Mouse (Mus musculus) adipocyte (in vitro differentiated cells): ENCODE measurements around the gene Kif3a.
A peak's percentile ranks its signal among the peaks of the same experiment; 100 is the strongest.

ENCODE experiments used
- DNase-seq: peaks from one replicate; pipeline ENCODE4 v3.0.0-alpha.2; 2016; ENCODE audit warnings: low spot score

Kif3a gene

DNA sequence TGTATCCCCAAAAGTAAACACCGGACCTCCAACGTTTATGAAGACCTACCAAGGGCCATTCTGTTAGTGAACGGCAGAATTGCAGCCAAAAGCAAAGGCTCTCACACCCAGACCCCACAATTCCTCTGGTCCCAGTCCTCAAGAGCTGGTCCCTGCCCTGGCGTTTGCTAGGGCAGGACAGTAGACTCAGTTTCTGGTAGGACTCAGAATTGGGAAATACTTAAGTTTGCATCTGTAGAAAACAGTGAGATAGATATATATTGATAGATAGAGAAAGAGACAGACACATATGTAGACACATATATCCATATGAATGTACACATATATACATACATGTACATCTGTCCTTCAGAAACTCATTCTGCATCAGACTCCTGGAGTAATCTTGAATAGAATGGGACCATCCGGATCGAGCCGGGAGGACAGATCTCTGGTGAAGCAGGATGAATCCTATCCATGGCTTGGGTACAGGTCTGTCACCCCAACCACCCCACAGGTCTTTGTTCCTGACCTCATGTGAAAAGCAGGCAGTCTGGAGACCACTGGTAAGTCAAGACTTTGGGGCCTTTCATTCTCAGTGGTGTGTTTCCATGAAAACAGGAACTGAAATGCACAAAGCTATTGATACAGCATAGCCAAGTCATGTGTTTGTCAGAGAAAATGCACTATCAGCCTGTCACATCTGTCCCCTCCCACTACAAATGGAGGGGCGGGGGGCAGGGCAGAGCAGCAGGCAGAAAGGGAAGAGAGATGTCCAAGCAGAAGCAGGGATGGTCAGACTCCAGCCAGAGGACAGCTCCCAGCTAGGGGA lies 49.8 kb downstream of the Kif3a start:
- DNase-seq, result no peak

DNA sequence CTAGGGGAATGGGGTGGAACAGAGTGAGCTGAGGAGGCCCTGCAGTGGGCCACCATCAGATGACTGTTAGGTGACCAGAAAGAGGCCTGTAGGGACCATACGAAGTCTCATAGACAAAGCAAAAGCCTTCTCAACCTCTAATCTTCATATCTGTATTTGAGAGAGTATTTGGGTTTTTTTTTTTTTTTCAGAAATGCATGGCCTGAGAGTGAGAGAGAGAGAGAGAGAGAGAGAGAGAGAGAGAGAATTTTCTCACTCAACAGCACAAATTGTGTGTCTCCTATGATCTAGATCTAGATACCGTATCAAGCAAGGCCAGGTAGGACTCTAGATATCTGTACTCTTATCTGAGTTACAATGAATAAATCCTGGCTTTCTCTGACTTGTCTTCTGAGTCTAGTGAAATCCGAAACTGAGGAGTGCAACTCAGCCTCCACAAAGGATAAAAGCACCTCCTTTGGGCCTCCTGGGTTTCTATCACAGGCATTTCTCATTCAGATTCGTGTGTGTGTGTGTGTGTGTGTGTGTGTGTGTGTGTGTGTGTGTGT lies 50.5 kb downstream of the Kif3a start:
- DNase-seq, result no peak

DNA sequence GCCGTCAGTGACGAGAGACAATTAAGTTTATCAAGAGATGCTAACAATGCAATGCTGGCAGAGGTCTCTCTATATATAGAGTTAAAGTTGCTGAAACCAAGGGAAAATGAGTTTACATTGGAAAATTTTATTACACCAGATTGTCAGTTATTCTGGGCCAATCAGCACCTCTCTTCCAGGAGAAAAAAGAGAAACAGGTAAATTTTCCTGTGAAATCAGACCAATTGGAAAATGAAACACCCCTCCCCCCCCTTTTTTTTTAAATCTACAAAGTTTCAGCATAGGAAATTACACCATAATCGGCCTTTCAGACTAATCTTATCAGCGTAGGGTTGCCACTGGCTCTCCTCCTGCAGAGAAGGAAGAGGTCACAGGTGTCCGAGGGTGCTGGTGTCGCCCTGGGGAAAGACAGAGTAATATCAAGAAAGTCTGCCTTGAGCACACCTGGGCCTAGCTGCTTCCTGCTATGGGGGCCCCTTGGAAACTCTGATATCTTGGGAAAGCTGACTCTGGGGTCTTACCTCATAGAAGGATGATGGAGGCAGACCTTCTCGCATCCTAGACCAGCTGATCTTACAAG lies 51.5 kb downstream of the Kif3a start, which contains the start of gene Il4:
Gene Il4 (minus strand): TSS at position 51 of the 580 bp plus-strand sequence.
- DNase-seq, result no peak

DNA sequence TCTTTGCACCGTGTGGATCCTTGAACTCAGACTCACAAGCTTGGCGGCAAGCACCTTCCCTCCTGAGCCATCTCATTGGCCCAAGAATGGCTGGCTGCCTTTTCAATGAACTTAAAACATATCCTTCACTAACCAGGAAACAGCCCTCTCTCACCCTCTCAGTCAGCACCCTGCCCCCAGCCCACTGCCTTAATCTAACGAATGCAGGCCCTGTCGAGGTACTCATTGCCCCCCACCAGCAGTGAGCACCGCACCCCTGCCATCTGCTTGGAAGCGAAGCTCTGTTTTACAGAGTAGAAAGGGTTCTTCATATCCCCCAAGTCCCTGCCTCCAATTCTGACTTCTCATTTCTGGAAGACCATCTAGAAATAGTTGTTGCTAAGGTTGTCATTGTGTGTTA lies 52.2 kb downstream of the Kif3a start:
- no peak for DNase-seq

DNA sequence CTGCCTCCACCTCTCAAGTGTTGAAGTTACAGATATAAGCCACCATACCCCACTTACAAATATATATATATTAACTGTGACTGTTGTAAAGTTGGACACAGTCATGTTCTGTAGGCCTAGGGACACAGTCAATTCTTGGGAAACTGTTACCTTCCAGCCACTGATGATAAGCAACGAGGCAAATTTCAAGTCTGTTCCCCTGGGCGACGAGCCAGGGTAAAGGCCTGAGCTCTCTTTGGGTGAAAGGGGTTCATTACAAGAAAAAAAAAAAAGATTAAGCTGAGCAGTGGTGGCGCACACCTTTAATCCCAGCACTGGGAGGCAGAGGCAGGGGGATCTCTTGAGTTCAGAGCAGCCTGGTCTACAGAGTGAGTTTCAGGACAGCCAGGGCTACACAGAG lies 52.9 kb downstream of the Kif3a start:
- peak; percentile 66 for DNase-seq

DNA sequence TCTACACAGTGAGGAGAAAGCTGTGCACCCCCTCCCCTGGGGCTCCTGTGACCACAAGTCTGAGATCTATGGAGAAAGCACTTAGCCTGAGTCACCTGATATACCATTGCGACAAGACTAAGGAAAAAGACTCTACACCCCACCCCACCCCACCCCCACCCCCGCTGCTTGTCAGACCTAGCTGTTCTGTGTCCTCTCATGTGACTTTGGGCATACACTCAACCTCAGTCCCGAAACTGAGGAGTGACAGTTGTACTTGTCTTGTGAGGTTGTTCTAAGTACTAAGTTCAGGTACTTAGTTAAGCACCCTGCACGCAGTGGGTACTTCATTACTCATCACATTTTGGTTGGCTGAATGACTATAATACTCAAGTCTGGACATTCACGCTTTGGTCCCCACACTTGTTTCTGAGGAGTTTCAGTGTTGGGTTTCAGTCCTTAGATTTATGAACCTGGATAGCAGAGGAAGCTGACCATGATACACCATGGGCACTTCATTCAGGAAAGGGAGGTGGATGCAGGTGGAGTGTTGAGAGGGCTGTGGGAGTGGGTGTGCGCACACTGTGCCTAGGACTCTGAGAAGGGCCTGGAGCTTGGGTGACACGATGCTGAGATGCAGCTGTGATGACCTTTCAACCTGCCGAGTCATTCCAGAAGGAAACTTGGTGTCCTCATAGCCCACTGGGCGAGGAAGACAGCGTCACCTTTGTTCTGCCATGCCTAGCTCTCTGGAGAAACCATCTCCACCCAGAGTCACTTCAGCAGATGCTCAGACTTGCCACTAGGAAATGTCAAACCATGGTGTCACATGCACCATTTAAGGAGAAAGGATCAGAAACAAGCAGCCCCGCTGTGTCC lies 54.6 kb downstream of the Kif3a start:
- DNase-seq, result no peak

DNA sequence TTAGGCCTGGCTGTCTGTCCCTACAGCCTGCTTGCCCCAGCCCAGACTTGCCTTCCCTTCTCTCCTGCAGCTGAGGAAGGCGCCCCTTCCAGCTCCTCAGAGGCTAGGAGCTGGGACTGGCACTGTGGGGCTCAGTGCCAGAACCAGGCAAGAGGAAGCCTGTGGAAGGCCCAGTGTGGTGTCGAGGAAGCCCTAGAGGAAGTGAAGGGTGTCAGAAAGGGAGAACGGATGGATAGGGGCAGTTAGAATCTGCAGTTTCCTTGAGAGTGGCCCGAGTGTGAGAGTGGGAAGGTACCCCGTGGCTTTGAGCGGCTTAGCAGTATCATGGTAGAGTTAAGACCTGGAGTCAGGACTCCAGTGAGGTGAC lies 55.2 kb downstream of the Kif3a start:
- DNase-seq, result no peak

DNA sequence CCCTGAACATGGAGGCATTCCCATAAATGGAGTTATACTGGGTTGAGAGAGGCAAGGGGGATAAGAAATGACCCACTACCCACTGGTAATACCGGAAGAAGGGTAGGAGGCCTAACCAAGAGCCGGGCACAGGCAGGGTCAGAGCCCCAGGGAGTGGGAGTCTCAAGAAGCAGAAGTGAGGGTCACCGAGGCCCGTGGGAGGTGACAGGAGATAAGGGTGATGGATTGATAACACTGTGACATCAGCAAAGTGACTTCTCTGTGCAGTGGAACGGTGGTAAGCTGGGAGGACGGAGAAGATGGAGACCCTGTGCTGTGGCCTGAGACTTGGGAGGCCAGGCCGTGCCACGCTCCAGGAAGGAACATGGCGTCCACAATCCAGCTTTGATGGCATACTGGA lies 56.4 kb downstream of the Kif3a start:
- DNase-seq, result no peak

DNA sequence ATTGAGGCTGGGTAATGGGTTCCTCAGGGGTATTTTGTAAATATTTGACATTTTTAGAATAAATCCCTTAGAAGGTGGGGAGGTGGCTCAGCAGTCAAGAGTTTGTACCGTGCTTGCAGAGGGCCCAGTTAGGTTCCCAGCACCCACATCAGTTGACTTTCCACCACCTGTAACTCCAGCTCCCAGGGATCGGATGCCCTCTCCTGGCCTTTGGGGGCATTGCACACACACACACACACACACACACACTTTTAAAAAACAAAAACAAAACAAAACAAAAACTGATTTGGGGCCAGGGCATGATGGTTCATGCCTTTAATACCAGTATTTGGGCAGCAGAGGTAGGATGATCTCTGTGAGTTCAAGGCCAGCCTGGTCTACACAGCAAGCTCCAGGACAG lies 56.9 kb downstream of the Kif3a start:
- no peak for DNase-seq

DNA sequence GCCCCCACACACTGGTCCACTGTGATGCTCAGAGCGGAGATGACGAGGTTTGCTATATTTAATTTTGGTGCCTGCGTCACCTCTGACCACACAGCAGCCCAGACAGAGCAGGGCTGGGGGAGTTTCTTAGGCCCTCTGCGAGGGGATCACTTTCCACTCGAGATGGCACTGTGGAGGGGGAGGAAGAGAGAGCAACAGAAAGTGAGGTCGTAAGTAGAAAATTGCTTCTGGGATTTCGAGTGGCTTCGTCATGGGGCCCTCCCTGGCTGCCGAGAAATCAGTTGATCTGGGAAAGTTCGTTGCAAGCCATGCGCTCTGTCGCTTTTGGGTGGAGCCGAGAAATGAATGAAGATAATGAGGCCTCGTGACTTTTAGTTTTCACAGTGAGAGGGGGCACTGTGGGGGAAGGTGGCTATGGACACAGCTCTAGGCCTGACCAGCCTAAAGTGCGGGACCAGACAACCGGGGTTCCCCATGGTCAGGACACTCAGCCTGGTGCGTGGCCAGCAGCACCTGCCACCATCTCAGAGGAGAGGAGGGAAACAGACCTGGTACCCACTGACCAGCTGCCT lies 59.7 kb downstream of the Kif3a start:
- DNase-seq, result no peak

DNA sequence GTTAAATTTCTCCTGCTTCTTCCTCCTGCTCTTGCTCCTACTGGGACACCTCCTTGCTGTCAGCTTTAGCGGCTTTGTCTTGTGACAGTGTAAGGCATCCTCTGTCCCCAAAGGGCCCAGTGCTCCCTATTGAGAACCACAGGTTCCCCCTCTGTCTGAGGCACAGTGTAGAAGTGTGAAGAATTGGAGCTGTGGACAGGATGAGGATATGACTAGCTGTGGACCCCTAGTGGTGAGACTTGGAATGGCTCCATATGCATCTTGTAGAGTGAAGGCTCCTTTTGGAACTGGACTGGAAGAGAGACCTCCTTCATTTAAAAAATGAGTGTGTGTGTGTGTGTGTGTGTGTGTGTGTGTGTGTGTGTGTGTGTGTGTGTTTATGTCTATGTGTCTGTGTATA lies 60.7 kb downstream of the Kif3a start:
- DNase-seq, result peak; percentile 86

DNA sequence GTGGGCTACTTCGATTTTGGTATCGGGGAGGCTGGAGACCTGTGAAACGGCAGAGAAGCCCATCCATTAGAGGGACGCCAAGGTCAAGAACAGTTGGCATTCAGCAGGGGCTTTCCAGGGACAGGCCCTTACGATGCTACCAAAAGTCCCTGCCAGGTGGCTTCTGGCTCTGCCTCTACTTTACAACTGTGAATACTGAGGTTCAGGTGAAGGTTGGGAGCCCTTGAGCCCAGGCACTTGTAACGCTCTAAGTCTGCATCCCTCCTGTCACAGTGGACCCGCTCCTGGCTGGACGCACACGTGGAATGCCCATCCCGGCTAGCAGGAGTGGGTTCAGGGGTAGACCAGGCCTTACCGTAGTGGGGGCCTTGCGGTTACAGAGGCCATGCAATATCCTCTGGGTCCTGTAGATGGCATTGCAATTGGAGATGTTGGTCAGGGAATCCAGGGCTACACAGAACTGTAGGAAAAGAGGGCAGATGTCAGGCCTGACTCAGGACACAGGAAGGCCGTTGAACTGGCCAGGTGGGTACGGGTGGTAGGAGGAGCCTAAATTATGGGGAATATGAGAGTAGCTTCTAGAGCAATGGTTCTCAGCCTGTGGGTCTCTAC lies 65.0 kb downstream of the Kif3a start:
- peak; percentile 40 for DNase-seq

DNA sequence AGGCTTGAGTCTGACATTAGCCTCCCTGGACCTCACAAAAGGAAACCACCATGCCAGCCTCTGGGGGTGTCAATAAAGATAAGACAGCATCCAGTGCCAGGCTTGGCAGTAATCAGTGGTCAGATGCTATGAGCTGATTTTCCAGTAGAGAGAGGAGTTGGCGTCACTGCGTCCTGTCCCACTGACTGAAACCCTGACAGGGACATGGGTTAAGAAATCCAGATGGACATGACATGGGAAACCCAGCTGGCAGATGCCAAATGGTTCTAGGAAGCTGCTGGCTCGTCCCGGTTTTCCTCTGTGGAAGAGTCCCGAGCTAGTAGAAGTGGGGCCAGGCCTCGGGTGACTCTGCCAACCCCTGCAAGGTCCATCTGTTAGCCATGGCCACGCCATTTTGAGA lies 66.5 kb downstream of the Kif3a start:
- peak; percentile 60 for DNase-seq

DNA sequence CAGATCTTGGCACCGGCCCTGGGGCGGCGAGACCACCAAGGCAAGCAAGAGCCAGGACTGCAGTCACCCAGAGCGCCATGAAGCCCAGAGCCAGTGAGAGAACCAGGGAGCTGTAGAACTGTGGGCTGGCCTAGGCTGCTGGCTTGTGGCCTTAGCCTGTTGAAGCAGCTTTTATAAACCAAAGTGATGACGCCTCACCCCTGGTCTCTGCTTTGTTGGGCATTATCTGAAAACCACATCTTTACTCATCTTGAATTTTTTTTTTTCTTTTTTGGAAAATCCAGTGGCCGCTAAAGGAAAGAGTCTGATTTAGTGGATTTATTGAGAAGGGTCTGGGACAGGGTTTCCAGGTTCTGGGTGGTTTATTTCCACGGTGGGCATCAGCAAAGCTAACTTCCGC lies 67.4 kb downstream of the Kif3a start, which contains the start of gene Il13:
Gene Il13 (minus strand): TSS at position 147 of the 400 bp plus-strand sequence.
- no peak for DNase-seq

DNA sequence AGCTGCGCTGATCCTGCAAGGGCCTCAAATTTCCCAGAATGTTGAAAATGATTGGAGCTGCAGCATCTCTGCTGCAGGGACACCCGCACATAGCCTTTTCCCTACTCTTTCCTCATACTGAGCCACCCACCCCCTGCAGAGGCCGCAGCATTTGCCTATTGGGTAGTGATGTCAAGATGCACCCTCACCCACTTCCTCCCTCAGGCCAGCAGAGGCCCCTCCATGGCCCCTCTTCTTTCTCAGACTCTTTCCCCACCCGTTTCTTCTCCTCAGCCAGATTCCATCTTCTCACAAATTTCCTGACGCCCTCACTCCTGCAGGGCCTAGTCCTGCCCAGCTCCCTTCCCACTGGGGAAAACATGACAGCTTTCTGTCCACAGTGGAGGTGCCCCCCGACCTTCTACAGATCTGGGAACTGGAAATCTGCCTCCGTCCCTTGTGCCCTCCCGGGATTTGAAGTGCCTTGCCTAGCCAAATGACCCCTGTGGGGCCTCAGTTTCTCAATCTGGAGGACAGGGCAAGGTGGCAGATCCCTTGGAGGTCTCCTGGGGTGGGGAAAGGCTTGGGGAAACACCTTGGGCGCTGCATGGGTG lies 68.5 kb downstream of the Kif3a start:
- peak; percentile 49 for DNase-seq

DNA sequence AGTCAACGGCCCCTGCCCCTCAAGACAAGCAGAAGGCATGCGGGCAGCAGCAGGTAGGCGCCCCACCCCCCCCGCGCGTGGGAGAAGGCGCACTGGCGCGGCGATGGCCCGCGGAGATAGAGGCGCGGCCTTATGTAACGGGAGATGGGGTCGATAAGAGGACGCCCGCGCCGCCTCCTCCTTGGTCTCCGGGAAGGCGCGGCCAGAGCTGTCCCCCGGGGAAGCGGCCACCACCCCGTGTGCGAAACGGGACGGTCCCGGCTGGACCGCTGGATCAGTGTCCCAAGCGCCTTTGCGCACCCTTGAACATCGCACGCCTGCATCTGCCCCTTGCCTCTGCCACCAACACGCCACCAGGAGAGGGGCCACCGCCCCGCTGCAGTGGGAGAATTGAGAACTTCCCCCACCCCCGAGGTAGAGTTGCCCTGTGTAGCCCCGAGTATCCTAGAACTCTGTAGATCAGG lies 69.0 kb downstream of the Kif3a start:
- no peak for DNase-seq

DNA sequence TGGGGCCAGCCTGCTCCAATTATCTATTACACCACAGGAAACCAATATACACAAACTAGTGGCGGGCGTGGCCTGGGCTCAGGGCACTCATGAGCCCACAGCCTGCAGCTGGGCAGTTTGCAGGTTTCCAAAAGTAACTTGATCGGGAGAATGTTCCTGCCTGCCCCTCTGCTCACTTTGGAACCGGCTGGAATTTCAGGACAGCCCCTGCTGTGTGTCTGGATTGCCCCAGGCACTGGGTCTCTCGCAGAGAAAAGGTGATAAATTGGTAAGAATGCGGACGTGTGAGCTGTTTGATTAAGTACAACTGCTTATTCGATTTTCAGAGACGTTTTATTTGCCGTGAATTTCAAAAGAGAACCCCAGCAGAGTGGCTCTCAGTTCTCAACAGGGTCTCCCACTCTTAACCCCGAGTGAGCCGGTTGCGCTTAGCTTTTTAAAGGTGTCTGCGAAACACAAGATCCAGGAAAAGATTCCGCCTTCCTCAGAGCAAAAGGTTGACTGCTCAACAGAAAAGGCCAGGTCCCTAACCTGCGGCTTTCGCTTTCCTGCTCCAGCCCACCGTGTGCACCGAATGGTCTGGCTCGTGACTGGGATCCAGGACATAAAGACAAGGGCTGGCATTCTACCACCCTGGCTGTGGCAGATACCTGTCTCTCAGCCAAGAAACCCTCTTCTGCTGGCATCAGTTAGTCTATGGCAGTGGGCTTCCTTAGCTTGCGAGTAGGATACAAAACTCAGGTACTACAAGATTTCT lies 70.0 kb downstream of the Kif3a start:
- no peak for DNase-seq

DNA sequence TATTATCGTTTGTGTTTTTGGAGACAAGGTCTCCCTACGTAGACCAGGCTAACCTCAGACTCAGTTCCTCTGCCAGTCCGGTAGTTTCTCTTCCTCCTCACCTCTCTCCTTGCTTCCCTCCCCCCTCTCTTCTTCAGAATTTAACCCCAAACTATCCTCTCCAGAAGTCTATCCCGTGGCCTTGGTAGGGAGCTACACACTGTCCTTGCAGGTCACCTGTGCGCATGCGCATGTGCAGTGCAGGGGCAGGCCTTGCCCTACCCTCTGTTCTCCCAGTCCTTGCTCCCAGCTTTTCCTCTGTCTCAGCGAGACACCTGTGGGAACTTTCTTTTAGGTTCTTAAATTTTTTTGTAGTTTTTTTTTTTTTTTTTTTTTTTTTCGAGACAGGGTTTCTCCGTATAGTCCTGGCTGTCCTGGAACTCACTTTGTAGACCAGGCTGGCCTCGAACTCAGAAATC lies 70.7 kb downstream of the Kif3a start:
- no peak for DNase-seq

DNA sequence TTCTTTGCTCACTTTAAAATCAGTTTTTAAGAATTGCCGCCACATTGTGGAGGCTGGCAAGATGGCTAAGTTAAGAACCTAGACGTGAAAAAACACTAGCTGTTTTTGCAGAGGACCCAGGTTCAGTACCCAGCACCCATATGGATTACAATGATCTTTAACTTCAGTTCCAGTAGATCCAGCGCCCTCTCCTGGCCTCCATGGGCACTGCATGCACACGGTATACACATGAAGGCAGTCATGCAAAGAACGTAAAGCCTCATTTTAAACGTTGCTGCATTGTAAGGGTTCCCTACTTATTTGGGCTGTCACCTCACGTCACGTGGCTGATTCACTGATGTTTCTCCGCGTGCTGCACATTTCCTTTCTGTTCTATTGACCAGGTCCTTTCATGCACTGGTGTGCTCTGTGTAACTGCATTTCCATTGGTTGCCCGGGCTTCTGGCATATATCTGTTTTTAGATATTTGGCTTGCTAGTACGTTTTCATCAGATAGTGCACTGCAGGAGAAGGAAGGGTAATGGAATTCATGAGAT lies 75.6 kb downstream of the Kif3a start:
- no peak for DNase-seq

DNA sequence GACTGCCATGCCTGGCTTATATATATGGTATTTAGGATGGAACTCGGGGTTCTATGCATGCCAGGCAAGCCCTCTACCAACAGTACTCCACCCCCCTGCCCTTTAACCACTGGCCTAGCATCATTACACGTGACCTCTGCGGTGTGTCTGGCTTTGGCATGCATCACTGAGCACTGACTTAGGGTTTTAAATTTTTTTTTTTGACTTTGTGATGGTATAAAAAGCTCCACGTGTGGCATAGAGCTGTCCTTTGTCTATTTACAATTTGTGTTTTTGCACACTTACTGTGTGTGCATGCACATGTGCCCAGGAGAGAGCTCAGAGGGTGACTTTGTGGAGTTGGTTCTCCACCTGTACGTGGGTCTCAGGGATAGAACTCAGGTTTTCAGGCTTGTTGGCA lies 76.8 kb downstream of the Kif3a start:
- DNase-seq, result no peak
